Mouse (Mus musculus): ENCODE data around the gene Pakap.

DNA sequence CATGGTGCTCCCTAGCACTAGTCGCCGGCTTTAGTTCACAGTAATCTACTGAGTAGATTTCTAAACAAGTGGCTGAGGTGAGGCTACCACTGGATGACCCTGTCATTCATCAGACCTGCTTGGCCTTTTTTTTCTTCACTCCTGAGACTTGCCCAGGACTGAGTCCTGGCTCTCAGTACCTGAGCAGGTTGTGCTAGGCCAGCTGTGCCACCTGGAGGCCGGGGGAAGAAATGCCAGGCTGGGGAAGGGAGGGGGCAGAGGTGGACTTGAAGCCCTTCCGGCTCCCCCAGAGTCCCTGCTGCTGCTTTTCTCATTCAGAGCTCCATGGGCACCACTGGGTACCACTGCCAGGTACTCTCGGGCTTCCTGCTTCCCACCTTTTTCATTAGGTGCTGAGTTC lies 220.7 kb downstream of the Pakap start:
- TF ChIP-seq CTCF (IDR thresholded peaks at IDR 0.05; ENCODE audit: borderline replicate concordance, insufficient read depth, low read depth, low read length) = no peak
- TF ChIP-seq POLR2A (IDR thresholded peaks at IDR 0.05; ENCODE audit: borderline replicate concordance, insufficient read depth, low read length) = no peak

Measured in cerebellum, adult 2 months (tissue).